Mouse (Mus musculus) embryonic stem cell, embryonic (primary cell): Measurements from ENCODE around the gene Olfr465-ps1.

Source experiments
- CTCF ChIA-PET, 4 experiments: fragments of 300-600 bp in 2 of 4; fragments of 350-600 bp in 2 of 4; sonication (Branson Sonifier 250); formaldehyde crosslinking; loops; one replicate each; lab custom pipeline; 2022; ENCODE audit warnings: inconsistent platforms in 2 of 4; lab: Charles Lee
- POLR2A ChIA-PET, 4 experiments: fragments of 300-600 bp in 2 of 4; fragments of 350-600 bp in 2 of 4; sonication (Branson Sonifier 250); formaldehyde crosslinking; loops; one replicate each; lab custom pipeline; 2022; ENCODE audit warnings: antibody characterized with exemption in 4 of 4, inconsistent platforms in 1 of 4; lab: Charles Lee

Gene Olfr465-ps1

GRCm38 (mm10) chr13:65137789-65138188 is at the start of gene Olfr465-ps1:
Olfr465-ps1 (plus strand) TSS chr13:65138089.
- POLR2A ChIA-PET, result no interaction called here
- CTCF ChIA-PET, result no interaction called here

- ChIA-PET POLR2A (interaction anchor here in 1 of 4 experiments (0.5 to 1.7 kb wide), 3 partner anchors 8 to 81 kb away, joined by 4 to 8 read pairs (median 4); no protein-coding TSS in a partner anchor), CTCF (no interaction called here)
Observed at GRCm38 (mm10) chr13:65095923-65096322, 42.0 kb upstream of the Olfr465-ps1 start.

GRCm38 (mm10) chr13:65097018-65097417 is 40.9 kb upstream of the Olfr465-ps1 start:
- POLR2A ChIA-PET, result interaction anchor here in 2 of 4 experiments (0.6 to 1.7 kb wide), 3 partner anchors 15 to 23 kb away, joined by 3 to 8 read pairs (median 3); partner anchors contain the start of gene Mfsd14b (in 1 of the 2)
- CTCF ChIA-PET, result no interaction called here

- POLR2A ChIA-PET, result interaction anchor here in 2 of 4 experiments (0.8 to 5.9 kb wide), 5 partner anchors 10 to 76 kb away, joined by 3 to 40 read pairs (median 3); partner anchors contain the start of gene Mfsd14b (in 1 of the 2)
- CTCF ChIA-PET, result no interaction called here
Observed at GRCm38 (mm10) chr13:65100678-65101077, 37.2 kb upstream of the Olfr465-ps1 start.

GRCm38 (mm10) chr13:65101232-65101631 is 36.7 kb upstream of the Olfr465-ps1 start:
- CTCF ChIA-PET, result no interaction called here
- POLR2A ChIA-PET, result interaction anchor here (0.6 to 5.9 kb wide), 6 partner anchors 11 to 75 kb away, joined by 3 to 40 read pairs (median 4); partner anchors contain the start of gene Mfsd14b (in 4 of the 4)

GRCm38 (mm10) chr13:65111961-65112360 is 25.9 kb upstream of the Olfr465-ps1 start:
- CTCF ChIA-PET, result interaction anchor here in 1 of 4 experiments (0.6 to 1.1 kb wide), 3 partner anchors 16 to 201 kb away, joined by 3 to 5 read pairs (median 3); no protein-coding TSS in a partner anchor
- POLR2A ChIA-PET, result interaction anchor here in 3 of 4 experiments (0.6 to 3.1 kb wide), 28 partner anchors 9 to 800 kb away, joined by 3 to 40 read pairs (median 4); partner anchors contain the start of genes Aaed1 (in 1 of the 3) and Olfr466 (in 1 of the 3)

- ChIA-PET POLR2A (interaction anchor here (0.5 to 3.1 kb wide), 44 partner anchors 8 to 800 kb away, joined by 3 to 40 read pairs (median 4); partner anchors contain the start of genes Aaed1 (in 1 of the 4), Cdk20 (in 1 of the 4) and Olfr466 (in 1 of the 4)), CTCF (interaction anchor here in 1 of 4 experiments (0.6 kb wide), 3 partner anchors 81 to 619 kb away, joined by 3 to 5 read pairs (median 3); no protein-coding TSS in a partner anchor)
Observed at GRCm38 (mm10) chr13:65112459-65113110, 25.3 kb upstream of the Olfr465-ps1 start, which contains the start of gene Mfsd14b. Mfsd14b (minus strand) TSS chr13:65112975.

- CTCF ChIA-PET, result no interaction called here
- POLR2A ChIA-PET, result interaction anchor here (0.6 to 3.1 kb wide), 31 partner anchors 9 to 801 kb away, joined by 3 to 40 read pairs (median 3); partner anchors contain the start of genes Aaed1 (in 1 of the 4) and Cdk20 (in 1 of the 4)
Observed at GRCm38 (mm10) chr13:65113239-65113638, 24.6 kb upstream of the Olfr465-ps1 start.

GRCm38 (mm10) chr13:65120984-65121383 is 16.9 kb upstream of the Olfr465-ps1 start:
- POLR2A ChIA-PET, result no interaction called here
- CTCF ChIA-PET, result interaction anchor here in 1 of 4 experiments (0.6 kb wide), 1 partner anchor 1206 kb away, joined by 3 read pairs; no protein-coding TSS in a partner anchor

- ChIA-PET CTCF (no interaction called here), POLR2A (interaction anchor here in 2 of 4 experiments (0.7 to 2.0 kb wide), 2 partner anchors 10 to 82 kb away, joined by 4 read pairs; partner anchors contain the start of gene Mfsd14b (in 1 of the 2))
Observed at GRCm38 (mm10) chr13:65122111-65122510, 15.8 kb upstream of the Olfr465-ps1 start.

GRCm38 (mm10) chr13:65127063-65127847 is 10.6 kb upstream of the Olfr465-ps1 start:
- ChIA-PET POLR2A (interaction anchor here in 2 of 4 experiments (1.0 to 2.2 kb wide), 3 partner anchors 14 to 15 kb away, joined by 3 to 7 read pairs (median 3); partner anchors contain the start of gene Mfsd14b (in 2 of the 2)), CTCF (interaction anchor here in 3 of 4 experiments (0.6 to 2.5 kb wide), 7 partner anchors 16 to 947 kb away, joined by 3 to 7 read pairs (median 4); no protein-coding TSS in a partner anchor)

GRCm38 (mm10) chr13:65149940-65150339 is 12.1 kb downstream of the Olfr465-ps1 start, which contains the start of gene Olfr466:
Olfr466 (plus strand) TSS chr13:65150240.
- CTCF ChIA-PET, result interaction anchor here in 1 of 4 experiments (0.6 kb wide), 1 partner anchor 568 kb away, joined by 4 read pairs; no protein-coding TSS in a partner anchor
- POLR2A ChIA-PET, result interaction anchor here in 1 of 4 experiments (1.3 kb wide), 1 partner anchor 38 kb away, joined by 5 read pairs; no protein-coding TSS in a partner anchor

GRCm38 (mm10) chr13:65174102-65174501 is 36.2 kb downstream of the Olfr465-ps1 start:
- POLR2A ChIA-PET, result interaction anchor here in 2 of 4 experiments (0.7 to 1.9 kb wide), 6 partner anchors 9 to 84 kb away, joined by 3 to 7 read pairs (median 4); no protein-coding TSS in a partner anchor
- CTCF ChIA-PET, result no interaction called here

- ChIA-PET CTCF (interaction anchor here (0.6 to 1.5 kb wide), 20 partner anchors 11 to 1196 kb away, joined by 3 to 16 read pairs (median 4); no protein-coding TSS in a partner anchor), POLR2A (interaction anchor here in 3 of 4 experiments (0.6 to 1.9 kb wide), 22 partner anchors 11 to 817 kb away, joined by 3 to 18 read pairs (median 4); partner anchors contain the start of genes Mfsd14b (in 1 of the 3) and Zfp369 (in 1 of the 3))
Observed at GRCm38 (mm10) chr13:65175734-65176471, 38.0 kb downstream of the Olfr465-ps1 start.

- CTCF ChIA-PET, result interaction anchor here (0.6 to 1.5 kb wide), 20 partner anchors 10 to 1197 kb away, joined by 3 to 16 read pairs (median 4); no protein-coding TSS in a partner anchor
- POLR2A ChIA-PET, result interaction anchor here (0.6 to 1.5 kb wide), 22 partner anchors 10 to 817 kb away, joined by 3 to 18 read pairs (median 4); partner anchors contain the start of genes Mfsd14b (in 1 of the 4) and Zfp369 (in 1 of the 4)
Observed at GRCm38 (mm10) chr13:65176472-65177091, 38.7 kb downstream of the Olfr465-ps1 start.
